Mouse (Mus musculus) heart, embryonic 11.5 days (tissue): ENCODE data around the gene Gm4779. TPM values are rescaled to one million over a fixed set of nuclear protein-coding genes. Genes with fewer than 3 reads are reported as not detected.

Source experiments
- ATAC-seq: fragments of 200-750 bp; cut with Nextera tagmentation; replicated peaks from 2 replicates; pipeline ENCODE4 v1.8.0; 2017; ENCODE audit warnings: moderate library complexity; ENCODE audit not compliant: insufficient number of reproducible peaks, low FRiP score, low TSS enrichment
- H3K27ac ChIP-seq: fragments of 300-500 bp; sonication (generic); 2 replicates; pipeline ENCODE4 v1.5.1; 2014; ENCODE audit warnings: mild to moderate bottlenecking, low read depth, low read length
- H3K27me3 ChIP-seq: fragments of 300-500 bp; sonication (generic); 2 replicates; pipeline ENCODE4 v1.6.1; 2014; ENCODE audit warnings: mild to moderate bottlenecking, low read length, mixed read lengths; ENCODE audit not compliant: control insufficient read depth, insufficient read depth
- H3K36me3 ChIP-seq: fragments of 300-500 bp; sonication (generic); 2 replicates; pipeline ENCODE4 v1.6.1; 2014; ENCODE audit warnings: mild to moderate bottlenecking, low read length, moderate library complexity, mixed read lengths; ENCODE audit not compliant: control insufficient read depth, insufficient read depth
- H3K4me1 ChIP-seq: fragments of 300-500 bp; sonication (generic); 2 replicates; pipeline ENCODE4 v1.6.1; 2014; ENCODE audit warnings: low read length; ENCODE audit not compliant: control insufficient read depth, insufficient read depth
- H3K4me2 ChIP-seq: fragments of 300-500 bp; sonication (generic); 2 replicates; pipeline ENCODE4 v1.6.1; 2014; ENCODE audit warnings: mild to moderate bottlenecking, moderate library complexity
- H3K4me3 ChIP-seq: fragments of 300-500 bp; sonication (generic); 2 replicates; pipeline ENCODE4 v1.5.1; 2014; ENCODE audit warnings: low read depth, low read length
- H3K9ac ChIP-seq: fragments of 300-500 bp; sonication (generic); 2 replicates; pipeline ENCODE4 v1.6.1; 2014; ENCODE audit warnings: mild to moderate bottlenecking, low read depth, low read length, moderate library complexity
- H3K9me3 ChIP-seq: fragments of 300-500 bp; sonication (generic); replicated peaks from 2 replicates; pipeline ENCODE4 v1.6.1; 2016; ENCODE audit warnings: low read length; ENCODE audit not compliant: control insufficient read depth
- WGBS: fragments of 180-500 bp; shearing (Covaris S2); extraction: QIAGEN DNeasy Blood & Tissue Kit; methylation state at CpG from one replicate; pipeline ENCODE4 v1.1.7; 2014; ENCODE audit not compliant: insufficient replicate concordance; 5-methylcytosine and 5-hydroxymethylcytosine counted together
- polyA plus RNA-seq: library from polyadenylated mRNA; unstranded; fragments of >200 nt; fragmentation: Nextera tagmentation; extraction: Ambion mirVana; gene quantifications from 2 replicates; pipeline ENCODE4 v1.2.1, GENCODE M21; 2014

Gene Gm4779
- polyA plus RNA-seq, 1 experiment from 2014 or later = 0.19 TPM

- WGBS = 62% methylated on average over 7 of the region's 7 CpGs
- Histone ChIP-seq H3K9ac (no peak overlapping the region), H3K4me2 (no peak overlapping the region), H3K27me3 (peaks cover 11% of the 10 kb centered on the region; the same call in 1 of the 2 replicates), H3K27ac (no peak overlapping the region), H3K36me3 (no peaks in the 10 kb centered on the region), H3K9me3 (no peaks in the 10 kb centered on the region), H3K4me3 (no peak overlapping the region), H3K4me1 (no peaks in the 10 kb centered on the region)
- ATAC-seq = no peak
Measured at GRCm38 (mm10) chrX:101767280-101767679, 26.9 kb downstream of the Gm4779 start.

- Histone ChIP-seq H3K4me2 (no peak overlapping the region), H3K27me3 (peaks cover 6% of the 10 kb centered on the region; the same call in 1 of the 2 replicates), H3K27ac (no peak overlapping the region), H3K36me3 (no peaks in the 10 kb centered on the region), H3K4me1 (no peaks in the 10 kb centered on the region), H3K4me3 (no peak overlapping the region), H3K9ac (no peak overlapping the region), H3K9me3 (no peaks in the 10 kb centered on the region)
- 76% methylated on average over 4 of the region's 4 CpGs for WGBS
- ATAC-seq = no peak
Measured at GRCm38 (mm10) chrX:101765111-101765510, 29.1 kb downstream of the Gm4779 start.

- H3K36me3 ChIP-seq = no peaks in the 10 kb centered on the region
- H3K4me1 ChIP-seq = no peaks in the 10 kb centered on the region
- H3K9ac ChIP-seq = no peak overlapping the region
- H3K27ac ChIP-seq = no peak overlapping the region
- no peak for ATAC-seq
- H3K4me3 ChIP-seq = no peak overlapping the region
- no peaks in the 10 kb centered on the region for H3K9me3 ChIP-seq
- 64% methylated on average over 5 of the region's 5 CpGs for WGBS
- H3K27me3 ChIP-seq = peaks cover 6% of the 10 kb centered on the region; the same call in 1 of the 2 replicates
- H3K4me2 ChIP-seq = no peak overlapping the region
Measured at GRCm38 (mm10) chrX:101764621-101765020, 29.6 kb downstream of the Gm4779 start.

- no peak overlapping the region for H3K4me3 ChIP-seq
- H3K9ac ChIP-seq = no peak overlapping the region
- no peaks in the 10 kb centered on the region for H3K36me3 ChIP-seq
- H3K27ac ChIP-seq = no peak overlapping the region
- peaks cover 11% of the 10 kb centered on the region for H3K27me3 ChIP-seq
- no peaks in the 10 kb centered on the region for H3K4me1 ChIP-seq
- 65% methylated on average over 5 of the region's 5 CpGs for WGBS
- H3K4me2 ChIP-seq = no peak overlapping the region
- no peak for ATAC-seq
- H3K9me3 ChIP-seq = no peaks in the 10 kb centered on the region
Measured at GRCm38 (mm10) chrX:101754478-101754877, 39.7 kb downstream of the Gm4779 start.

- no peak overlapping the region for H3K4me3 ChIP-seq
- H3K9ac ChIP-seq = no peak overlapping the region
- WGBS = 61% methylated on average over 4 of the region's 4 CpGs
- no peak overlapping the region for H3K27ac ChIP-seq
- H3K27me3 ChIP-seq = peaks cover 8% of the 10 kb centered on the region
- H3K9me3 ChIP-seq = no peaks in the 10 kb centered on the region
- no peaks in the 10 kb centered on the region for H3K4me1 ChIP-seq
- H3K36me3 ChIP-seq = no peaks in the 10 kb centered on the region
- no peak overlapping the region for H3K4me2 ChIP-seq
- no peak for ATAC-seq
Measured at GRCm38 (mm10) chrX:101750144-101750543, 44.1 kb downstream of the Gm4779 start.

GRCm38 (mm10) chrX:101741064-101741433 is 53.2 kb downstream of the Gm4779 start:
- H3K27ac ChIP-seq = no peak overlapping the region
- no peaks in the 10 kb centered on the region for H3K9me3 ChIP-seq
- no peaks in the 10 kb centered on the region for H3K4me1 ChIP-seq
- no peak overlapping the region for H3K4me3 ChIP-seq
- no peak overlapping the region for H3K9ac ChIP-seq
- H3K36me3 ChIP-seq = no peaks in the 10 kb centered on the region
- 86% methylated on average over 2 of the region's 2 CpGs for WGBS
- H3K4me2 ChIP-seq = no peak overlapping the region
- no peak for ATAC-seq
- H3K27me3 ChIP-seq = peaks cover 11% of the 10 kb centered on the region

- 61% methylated on average over 6 of the region's 6 CpGs for WGBS
- no peaks in the 10 kb centered on the region for H3K36me3 ChIP-seq
- no peak overlapping the region for H3K9ac ChIP-seq
Measured at GRCm38 (mm10) chrX:101740335-101741063, 53.7 kb downstream of the Gm4779 start.

More at GRCm38 (mm10) chrX:101740335-101741063, 53.7 kb downstream of the Gm4779 start:
- Histone ChIP-seq H3K4me1 (no peaks in the 10 kb centered on the region), H3K27me3 (peaks cover 11% of the 10 kb centered on the region), H3K4me3 (no peak overlapping the region), H3K9me3 (no peaks in the 10 kb centered on the region), H3K4me2 (no peak overlapping the region), H3K27ac (no peak overlapping the region)
- no peak for ATAC-seq
